In the genomic region with DNA sequence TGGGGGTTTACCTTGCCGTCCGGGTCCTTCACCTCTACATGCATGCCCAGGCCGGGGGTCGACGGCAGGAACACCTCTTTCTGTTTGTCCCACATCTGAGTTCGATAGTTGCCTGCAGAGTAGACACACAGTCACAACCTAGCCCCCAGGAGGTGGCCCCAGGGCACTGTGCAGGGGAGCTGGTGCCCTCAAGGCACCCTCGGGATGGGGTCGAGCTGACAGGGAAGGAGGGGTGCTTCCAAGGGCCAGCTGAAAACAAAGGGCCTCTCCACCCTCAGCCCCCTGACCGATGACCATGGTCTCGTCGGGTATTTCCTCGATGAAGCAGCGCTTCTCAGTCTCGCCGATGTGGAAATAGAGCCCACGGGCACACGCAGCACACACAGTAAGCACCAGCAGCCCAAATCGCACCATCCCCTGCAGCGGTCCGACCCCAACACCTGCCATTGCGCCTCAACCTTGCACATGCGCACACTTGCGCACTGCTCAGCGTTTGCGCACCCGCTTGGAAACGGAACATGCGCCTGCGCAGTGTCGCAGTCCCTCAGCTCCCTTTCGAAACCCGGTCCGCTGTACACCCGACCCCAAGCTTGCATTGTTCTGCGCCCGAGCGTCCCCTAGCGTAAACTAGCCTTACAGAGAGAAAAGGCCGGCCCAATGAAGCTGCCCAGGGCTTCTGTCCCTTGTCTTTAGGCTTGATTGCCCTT, we compare ENCODE assay signal across 8 mouse cellular contexts. TPM values are rescaled to one million over a fixed set of nuclear protein-coding genes. Genes with fewer than 3 reads are reported as not detected.
DNase-seq lines count a peak whose midpoint lies in the region; ATAC-seq and TF ChIP-seq lines count a peak whose summit lies in the region.

TSS of gene Tmed4 (minus strand) at position 484 of the 707 bp plus-strand sequence.

- H3K4me1 ChIP-seq in hindbrain, embryonic 13.5 days (replicated peaks): peaks cover 28% of the 10 kb centered on the region

- H3K4me3 ChIP-seq in hindbrain, embryonic 13.5 days: peak within 1 kb of the TSS; percentile 98

- peak within 1 kb of the TSS; percentile 96 for H3K9ac ChIP-seq in hindbrain, embryonic 13.5 days

- H3K4me2 ChIP-seq in hindbrain, embryonic 13.5 days: peak within 1 kb of the TSS; percentile 97

- peak; percentile 85 for DNase-seq in Patski (ENCODE audit: low read depth, low spot score)
- DNase-seq in cerebellum, postnatal 14 days: peak; percentile 100
- DNase-seq in frontal cortex, postnatal 14 days (ENCODE audit: low spot score in 2 of 2): peak; percentile 93 to 95
- DNase-seq in layer of hippocampus, postnatal 25 days (ENCODE audit: extremely low spot score in 1 of 2, low spot score in 1 of 2): peak; percentile 91 to 99
- DNase-seq in lung, postnatal 25 days (ENCODE audit: low spot score): peak; percentile 98
- peak; percentile 99 for DNase-seq in retina, embryonic 14.5 days (ENCODE audit: low spot score)
- DNase-seq in thymus, postnatal 4 days: peak; percentile 100

- POLR2A ChIA-PET in Patski (lab: Charles Lee): interaction anchor here (0.6 kb wide), 1 partner anchor 70 kb away, joined by 3 read pairs; no protein-coding TSS in a partner anchor

- peak; percentile 96 for TF ChIP-seq CTCF in Patski (IDR thresholded peaks at IDR 0.05)

- no peaks in the 10 kb centered on the region for H3K27me3 ChIP-seq in Patski
- no peaks in the 10 kb centered on the region for H3K27me3 ChIP-seq in hindbrain, embryonic 13.5 days

- CTCF ChIA-PET in Patski (lab: Charles Lee): interaction anchor here (0.9 to 2.3 kb wide), 8 partner anchors 8 to 22 kb away, joined by 3 to 15 read pairs (median 5); partner anchors contain the start of gene Ogdh

- under 1% methylated on average over 39 of the region's 39 CpGs for WGBS in hindbrain, embryonic 13.5 days

- in situ Hi-C loops in Patski (cut with MboI; ENCODE audit: low pct_unique_long_range_greater_than_20kb): no loop called here

- H3K9me3 ChIP-seq in hindbrain, embryonic 13.5 days: no peaks in the 10 kb centered on the region

- peak; percentile 99 for ATAC-seq in Patski
- ATAC-seq in hindbrain, embryonic 13.5 days (ENCODE audit: low FRiP score): peak; percentile 96

- peak within 1 kb of the TSS; percentile 87 for H3K27ac ChIP-seq in hindbrain, embryonic 13.5 days

- peaks cover 26% of the 10 kb centered on the region for H3K36me3 ChIP-seq in hindbrain, embryonic 13.5 days

RNA-seq across cellular contexts. Expression of gene Tmed4, which starts in this region (rescaled TPM):
- 163 TPM for polyA plus RNA-seq in Patski (2021)
- 142 and 145 TPM in 2 replicates for polyA plus RNA-seq in hindbrain, embryonic 13.5 days (2015; fragmentation: Nextera tagmentation; extraction: Ambion mirVana)
- 100 to 1,000 TPM; 102 TPM for total RNA-seq in layer of hippocampus, postnatal 25 days (2021)

Comparison
In these comparisons a context has a peak if more than half of its experiments do, and no peak if none do; other contexts are left out.
1. Peak in every context shown above with its lines: DNase-seq, ATAC-seq, H3K4me3 ChIP-seq and H3K27ac ChIP-seq.